Mouse (Mus musculus) heart, adult 2 months (tissue): ENCODE results near the gene Rbfox2.

Experiments
- CTCF ChIP-seq: fragments of 200-600 bp; IDR thresholded peaks from 2 replicates; pipeline ENCODE4 v1.8.1; 2022; ENCODE audit warnings: antibody characterized with exemption, mild to moderate bottlenecking, moderate library complexity
- EP300 ChIP-seq: fragments of 200-500 bp; IDR thresholded peaks from 2 replicates; pipeline ENCODE4 v1.6.1; 2011; ENCODE audit warnings: low read depth, low read length, control low read depth; ENCODE audit not compliant: insufficient read depth
- POLR2A ChIP-seq: fragments of 200-500 bp; IDR thresholded peaks from 2 replicates; pipeline ENCODE4 v1.6.1; 2011; ENCODE audit warnings: mild to moderate bottlenecking, low read depth, low read length, control low read depth; ENCODE audit not compliant: insufficient read depth

- TF ChIP-seq POLR2A (no peak), EP300 (no peak), CTCF (no peak)
Observed at GRCm38 (mm10) chr15:77307767-77308495, 1.1 kb upstream of the Rbfox2 start.
